In genomic region chr14:50876236-50876950, GRCm38 (mm10) we compare ENCODE assay signal across 23 mouse cellular contexts. TPM values are rescaled to one million over a fixed set of nuclear protein-coding genes. Genes with fewer than 3 reads are reported as not detected.
DNase-seq lines count a peak whose midpoint lies in the region; ATAC-seq lines count a peak whose summit lies in the region.
"Had no signal": no experiment of that assay in that cellular context is flagged by ENCODE, and none has a peak within 500 bp of the region (broad histone marks: within the 10 kb centered on the region; RNA-seq: fewer than 3 reads in every experiment).

No protein-coding gene starts in this region.

- intact Hi-C loops in left cerebral cortex, postnatal 10 days (cut with DNase I), result no loop called here

- DNase-seq in frontal cortex, postnatal 10 days (ENCODE audit: low spot score in 2 of 2), result no peak
- DNase-seq in left cerebral cortex, adult 18-20 months (ENCODE audit: low spot score in 2 of 2), result peak; percentile 11 to 40
- no peak for DNase-seq in left cerebral cortex, postnatal 10 days (ENCODE audit: extremely low spot score in 1 of 2, low spot score in 2 of 2)
- peak; percentile 18 for DNase-seq in right cerebral cortex, adult 2 months (ENCODE audit: low spot score in 2 of 2)
- DNase-seq in right cerebral cortex, postnatal 10 days (ENCODE audit: low spot score in 2 of 2), result no peak
- DNase-seq in adrenal gland, adult 2 months, result no peak
- DNase-seq: adrenal gland, adult 8-10 months; adrenal gland, postnatal 36 days; B cell, adult 2 months; cerebellum, adult 11 months; cerebellum, adult 8-10 months; cerebellum, postnatal 14 days; embryo, embryonic 11 days; gastrocnemius, adult 2 months; gastrocnemius, postnatal 25 days; heart, postnatal 4 days had no signal

- peak; percentile 94 for ATAC-seq in frontal cortex, adult (ENCODE audit: low TSS enrichment)
- ATAC-seq: CD4-positive, CD25-positive, alpha-beta regulatory T cell, adult 4 months; forebrain, embryonic 14.5 days; hindbrain, embryonic 16.5 days; inflammation-experienced regulatory T-cells, adult 6 months had no signal

RNA-seq across cellular contexts. Expression of gene Tep1, which starts 6.0 kb away (rescaled TPM):
- total RNA-seq in left cerebral cortex, adult 18-20 months (2021), result 1 to 10 TPM; 2.6 to 4.6 TPM
- total RNA-seq in left cerebral cortex, postnatal 10 days (2021), result 1 to 10 TPM; 2.7 to 5.3 TPM
- 10 to 100 TPM; 15.5 to 17.5 TPM for total RNA-seq in adrenal gland, adult 2 months (2021)
- 16.0 and 18.9 TPM in 2 replicates for polyA plus RNA-seq in adrenal gland, adult 2 months (2012; rRNA removed)
- polyA plus RNA-seq: erythroblast, embryonic 14.5 days had no signal

RNA-seq across cellular contexts. Expression of gene Klhl33, which starts 20.9 kb away (rescaled TPM):
- total RNA-seq in left cerebral cortex, adult 18-20 months (2021), result 1 to 10 TPM; 5.6 to 6.5 TPM
- 1 to 10 TPM; 1.4 to 2.1 TPM for total RNA-seq in left cerebral cortex, postnatal 10 days (2021)
- total RNA-seq in adrenal gland, adult 2 months (2021), result 1 to 10 TPM in 1 of 2 experiments, under 1 TPM in 1; 0.46 to 1.0 TPM
- 0.45 and 1.0 TPM in 2 replicates for polyA plus RNA-seq in adrenal gland, adult 2 months (2012; rRNA removed)
- total RNA-seq: MEL had no signal
- polyA plus RNA-seq: erythroblast, embryonic 14.5 days had no signal

RNA-seq across cellular contexts. Expression of gene Osgep, which starts 48.3 kb away (rescaled TPM):
- 10 to 100 TPM; 30.9 to 35.2 TPM for total RNA-seq in left cerebral cortex, adult 18-20 months (2021)
- total RNA-seq in left cerebral cortex, postnatal 10 days (2021), result 10 to 100 TPM; 29.9 to 34.2 TPM
- total RNA-seq in adrenal gland, adult 2 months (2021), result 10 to 100 TPM; 37.7 to 45.0 TPM
- polyA plus RNA-seq in adrenal gland, adult 2 months (2012; rRNA removed), result 149 and 171 TPM in 2 replicates

RNA-seq across cellular contexts. Expression of gene Apex1, which starts 48.4 kb away (rescaled TPM):
- 10 to 100 TPM; 57.7 to 61.6 TPM for total RNA-seq in left cerebral cortex, adult 18-20 months (2021)
- 10 to 100 TPM; 65.8 to 66.3 TPM for total RNA-seq in left cerebral cortex, postnatal 10 days (2021)
- total RNA-seq in adrenal gland, adult 2 months (2021), result 10 to 100 TPM; 54.7 to 80.9 TPM
- polyA plus RNA-seq in adrenal gland, adult 2 months (2012; rRNA removed), result 20.9 and 27.1 TPM in 2 replicates

RNA-seq across cellular contexts. Expression of gene Pip4p1, which starts 54.3 kb away (rescaled TPM):
- total RNA-seq in left cerebral cortex, adult 18-20 months (2021), result 100 to 1,000 TPM in 1 of 2 experiments, 10 to 100 TPM in 1; 92.3 to 102 TPM
- total RNA-seq in left cerebral cortex, postnatal 10 days (2021), result 10 to 100 TPM; 79.6 to 89.0 TPM
- 10 to 100 TPM; 56.7 to 69.6 TPM for total RNA-seq in adrenal gland, adult 2 months (2021)
- 120 and 125 TPM in 2 replicates for polyA plus RNA-seq in adrenal gland, adult 2 months (2012; rRNA removed)

Comparison
In these comparisons a context has a peak if more than half of its experiments do, and no peak if none do; other contexts are left out.
1. DNase-seq: peak in left cerebral cortex, adult 18-20 months (2 of 2) and right cerebral cortex, adult 2 months (2 of 2); none in frontal cortex, postnatal 10 days (0 of 2), left cerebral cortex, postnatal 10 days (0 of 2), right cerebral cortex, postnatal 10 days (0 of 2) and adrenal gland, adult 2 months (single experiment).